Mouse (Mus musculus) kidney, postnatal 14 days (tissue): ENCODE data around the gene Itsn1.

ENCODE experiments used
- DNase-seq: peaks from one replicate; pipeline ENCODE4 v3.0.0; 2022; ENCODE audit warnings: mixed read lengths

Gene Itsn1

DNA sequence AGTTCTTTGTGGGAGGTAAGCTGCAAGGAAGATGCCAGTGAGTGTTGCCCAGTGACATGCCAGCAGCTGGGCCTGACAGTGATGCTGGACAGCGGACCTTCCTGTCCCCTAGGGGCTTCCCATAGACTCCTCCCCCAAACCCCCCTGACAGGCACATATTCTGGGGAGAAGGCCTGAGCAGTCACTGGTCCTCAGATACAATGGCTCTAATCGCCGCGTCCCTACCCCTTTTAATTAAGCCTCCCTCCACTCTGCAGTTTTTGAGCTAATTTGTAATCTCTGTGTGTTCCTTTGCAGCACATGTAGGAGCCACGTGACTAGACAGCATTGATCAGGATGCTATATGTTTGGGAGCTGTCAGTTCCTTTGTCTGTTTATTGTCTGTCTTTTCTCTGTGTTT is 41.6 kb downstream of the Itsn1 start:
- no peak for DNase-seq

DNA sequence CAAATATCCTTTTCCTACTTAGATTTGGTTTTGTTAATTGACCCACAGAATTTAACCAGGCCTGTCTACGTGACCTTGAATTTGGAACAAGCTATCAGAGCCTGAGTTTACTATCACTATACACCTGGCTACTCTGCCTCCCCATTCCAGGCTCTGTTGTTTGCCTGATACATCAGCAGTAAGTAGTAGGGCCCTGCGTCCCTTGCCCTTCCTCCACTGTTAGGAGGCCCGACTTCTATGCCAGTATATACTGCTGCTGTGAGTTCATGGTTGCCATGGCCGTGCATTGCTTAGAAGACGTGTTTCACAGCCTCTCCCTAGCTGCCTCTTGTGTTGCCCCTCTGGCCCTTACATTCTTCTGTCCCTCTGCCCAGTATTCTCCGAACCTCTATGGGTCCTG is 42.3 kb downstream of the Itsn1 start:
- no peak for DNase-seq

DNA sequence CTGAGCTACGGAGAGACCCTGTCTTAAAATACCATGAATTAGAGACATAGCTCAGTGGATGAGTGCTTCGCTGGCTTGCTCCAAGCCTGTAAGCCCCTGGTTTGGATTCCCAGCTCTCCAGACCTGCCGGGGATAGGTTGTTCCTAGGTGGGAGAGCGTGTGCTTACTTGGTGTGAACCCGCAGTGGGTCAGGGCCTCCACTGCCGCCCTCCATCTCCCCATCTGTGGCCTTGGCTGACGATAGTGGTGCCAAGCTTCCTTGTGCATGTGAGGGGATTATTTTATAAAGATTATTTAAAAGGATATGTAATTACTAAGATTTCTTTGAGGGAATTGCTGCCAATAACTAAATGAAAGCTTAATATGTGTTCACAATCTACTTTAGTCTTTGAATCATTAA is 43.5 kb downstream of the Itsn1 start:
- no peak for DNase-seq

DNA sequence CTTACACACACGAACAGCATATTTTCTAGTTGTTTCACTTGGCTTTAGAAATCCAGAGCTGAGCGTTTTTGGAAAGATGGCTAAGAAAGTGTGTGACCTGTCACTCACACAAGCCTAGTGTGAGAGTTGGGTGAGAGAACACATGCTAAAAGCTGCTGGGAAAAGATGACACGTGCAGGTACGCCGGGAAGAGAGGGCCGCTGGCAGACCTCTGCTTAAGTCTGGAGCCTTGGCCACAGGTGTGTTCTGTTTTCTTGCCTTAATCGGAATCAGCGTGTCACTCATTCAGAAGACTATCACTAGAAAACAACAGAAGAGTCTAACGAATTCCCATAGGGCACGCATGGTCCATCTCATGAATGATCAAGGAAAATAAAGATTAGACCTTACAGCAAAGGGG is 50.5 kb downstream of the Itsn1 start:
- no peak for DNase-seq

DNA sequence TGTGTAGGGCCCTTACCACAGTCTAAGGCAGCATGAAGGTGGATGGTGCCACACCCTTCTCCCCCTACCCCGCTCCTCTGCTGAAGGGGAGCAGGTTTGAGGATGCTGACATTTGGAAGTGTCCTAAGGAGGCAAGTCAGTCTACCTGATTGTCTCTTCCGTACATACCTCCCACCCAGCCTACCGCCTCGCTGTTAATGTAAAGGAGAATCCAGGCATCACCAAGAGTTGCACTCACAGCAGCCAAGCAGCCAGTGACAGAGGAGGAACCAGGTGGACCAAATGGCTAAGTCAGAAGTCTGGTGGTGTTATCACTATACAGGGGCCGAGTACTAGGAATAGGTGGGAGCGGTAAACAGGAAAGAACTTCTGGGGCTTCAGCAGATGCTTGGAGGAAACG is 51.1 kb downstream of the Itsn1 start:
- DNase-seq = no peak

DNA sequence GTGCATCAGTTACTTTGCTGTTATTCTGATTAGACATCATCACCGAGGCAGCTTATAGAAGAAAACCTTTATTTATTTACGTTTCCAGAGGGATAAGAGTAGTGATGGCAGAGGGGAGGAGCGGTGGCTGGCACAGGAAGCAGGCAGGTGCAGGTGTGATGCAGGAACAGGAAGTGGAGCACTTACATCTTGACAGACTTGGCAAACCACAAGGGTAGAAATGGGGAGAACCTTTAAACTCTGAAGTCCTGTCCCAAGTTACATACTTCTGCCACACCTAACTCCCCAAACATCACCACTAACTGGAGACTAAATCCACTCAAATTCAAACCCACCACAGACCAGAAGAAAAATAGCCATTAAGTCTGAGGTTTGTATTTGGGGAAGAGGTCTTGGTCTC is 51.7 kb downstream of the Itsn1 start:
- DNase-seq = no peak

DNA sequence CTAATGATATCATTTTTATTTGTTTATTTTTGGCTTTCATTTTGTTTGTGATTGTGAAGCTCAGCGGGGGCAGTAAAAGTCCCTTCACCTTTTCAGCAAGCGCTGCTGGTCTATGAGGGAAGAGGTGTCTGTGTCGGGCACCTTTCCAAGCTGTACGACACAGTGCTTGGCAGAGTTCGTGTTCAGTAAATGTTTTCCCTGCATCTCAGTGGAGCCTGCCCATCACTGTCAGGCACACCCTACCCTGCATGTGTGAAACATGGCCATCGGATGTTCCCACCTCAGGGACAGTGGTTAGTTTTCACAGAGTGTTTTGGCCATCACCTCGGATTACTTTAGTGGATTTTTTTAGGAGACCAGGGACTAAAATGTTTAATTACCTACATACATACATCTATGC is 54.1 kb downstream of the Itsn1 start:
- no peak for DNase-seq

DNA sequence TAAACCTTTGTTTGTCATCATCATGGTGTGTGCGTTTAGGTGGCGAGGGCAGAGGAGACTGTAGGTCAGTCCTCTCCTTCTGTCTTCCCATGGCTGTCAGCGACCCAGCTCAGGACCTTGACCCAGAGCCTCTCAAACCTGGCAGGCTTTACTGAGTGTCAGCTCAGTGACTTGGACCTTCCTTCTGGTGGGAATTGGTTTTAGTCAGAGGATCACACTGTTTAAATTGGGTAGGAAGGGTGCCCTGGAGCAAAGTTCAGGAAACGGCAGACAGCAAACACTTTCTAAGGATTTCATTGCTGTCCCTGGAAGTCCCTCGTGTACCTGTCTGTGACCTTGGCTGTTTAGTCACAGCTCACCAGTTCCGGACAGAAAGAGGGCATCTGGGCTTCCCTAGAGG is 55.2 kb downstream of the Itsn1 start:
- DNase-seq = peak; percentile 36

DNA sequence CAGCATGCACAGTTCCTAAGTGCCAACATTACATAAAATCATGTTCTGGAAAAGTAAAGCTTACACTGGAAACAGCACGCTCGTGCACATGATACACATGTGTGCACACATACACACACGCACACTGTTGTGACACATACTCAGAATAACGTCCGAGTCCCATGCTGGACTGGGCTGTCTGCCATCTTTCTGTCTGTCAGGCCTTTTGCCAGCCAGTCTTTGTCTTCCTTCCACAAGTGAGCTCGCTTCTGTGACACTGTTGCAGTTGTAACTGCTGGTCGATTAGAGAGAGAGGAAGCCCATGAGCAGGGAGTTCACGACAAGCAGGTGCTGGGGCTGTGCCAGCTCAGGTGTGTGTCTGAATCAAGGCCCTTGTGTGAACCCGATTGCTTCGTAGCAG is 57.3 kb downstream of the Itsn1 start:
- peak; percentile 55 for DNase-seq

DNA sequence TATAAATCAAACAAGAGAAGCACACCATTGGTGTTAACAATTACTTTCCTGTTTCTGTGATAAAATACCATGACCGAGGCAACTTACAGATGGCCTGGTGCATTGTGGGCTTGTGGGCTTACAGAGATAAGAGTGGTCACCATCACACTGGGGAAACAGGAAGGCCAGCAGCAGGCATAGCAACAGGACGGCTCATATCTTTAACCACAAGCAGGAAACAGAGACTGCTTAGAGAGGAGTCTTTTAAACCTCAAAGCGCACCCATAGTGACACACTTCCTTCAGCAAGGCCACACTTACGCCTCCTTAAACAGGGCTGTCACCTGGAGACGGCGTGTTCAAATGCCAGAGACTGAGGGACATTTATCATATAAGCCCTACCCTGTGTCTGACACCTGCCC is 60.6 kb downstream of the Itsn1 start:
- no peak for DNase-seq

DNA sequence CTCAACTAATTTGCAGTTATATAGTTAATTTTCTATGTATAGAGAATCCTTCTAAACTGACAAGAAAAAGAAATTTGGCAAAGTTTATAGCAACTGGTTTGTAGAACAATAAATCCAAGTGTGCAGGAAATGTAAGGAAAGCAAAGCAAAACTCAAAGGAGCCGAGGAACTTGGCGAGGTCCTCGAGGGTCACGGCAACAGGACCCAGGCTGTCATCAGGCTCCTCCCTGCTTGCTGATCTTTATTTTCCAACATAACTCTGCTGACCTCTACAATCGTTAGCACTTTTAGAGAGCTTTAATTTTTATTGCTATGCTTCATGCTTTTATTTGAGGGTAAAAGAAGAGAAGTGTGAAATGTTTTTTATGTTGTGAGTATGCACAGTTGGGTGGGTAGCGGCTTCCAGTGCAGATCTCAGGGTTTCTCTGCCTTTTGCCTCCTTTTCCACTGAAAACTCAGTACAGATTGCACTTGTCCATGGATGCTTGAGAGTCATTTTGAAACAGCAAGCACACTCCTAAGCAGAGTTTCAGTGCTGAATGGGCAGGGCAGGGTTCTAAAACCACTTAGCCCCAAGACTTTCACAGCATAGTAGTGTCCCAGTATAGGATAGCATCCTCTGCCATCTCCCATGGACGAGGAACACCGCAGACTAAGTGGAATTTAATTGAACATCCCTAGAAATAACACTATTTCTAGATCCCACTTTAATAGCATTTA is 63.6 kb downstream of the Itsn1 start:
- peak; percentile 61 for DNase-seq

DNA sequence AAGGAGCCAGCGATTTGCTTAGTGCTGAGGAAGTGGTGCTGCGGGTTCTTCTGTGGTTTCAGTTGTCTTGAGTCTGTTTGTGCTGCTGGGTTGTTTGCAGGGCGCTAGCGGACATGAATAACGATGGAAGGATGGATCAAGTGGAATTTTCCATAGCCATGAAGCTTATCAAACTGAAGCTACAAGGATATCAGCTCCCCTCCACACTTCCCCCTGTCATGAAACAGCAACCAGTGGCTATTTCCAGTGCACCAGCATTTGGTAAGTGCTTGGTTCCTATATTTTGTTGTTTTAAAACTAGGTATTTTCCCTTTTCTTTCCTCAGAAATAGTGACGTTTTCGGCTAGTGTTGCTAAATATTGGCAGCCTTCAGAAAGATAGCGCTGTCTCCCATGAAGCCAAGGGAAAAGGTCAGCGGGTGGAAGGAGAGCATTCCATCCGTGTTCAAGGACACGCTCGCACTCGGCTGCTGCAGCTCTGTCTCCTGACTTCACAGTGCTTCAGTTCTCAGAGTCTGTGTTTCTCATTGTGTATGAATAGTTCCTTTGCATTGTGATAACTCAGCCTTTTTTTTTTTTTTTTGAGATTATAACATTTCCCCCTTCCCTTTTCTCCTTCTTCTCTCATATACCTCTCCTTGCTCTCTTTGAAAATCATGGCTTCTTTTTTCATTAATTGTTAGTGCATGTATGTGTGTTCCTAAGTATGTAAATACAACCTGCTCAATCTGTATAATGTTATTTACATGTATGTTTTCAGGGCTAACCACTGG is 64.6 kb downstream of the Itsn1 start:
- peak; percentile 36 for DNase-seq

DNA sequence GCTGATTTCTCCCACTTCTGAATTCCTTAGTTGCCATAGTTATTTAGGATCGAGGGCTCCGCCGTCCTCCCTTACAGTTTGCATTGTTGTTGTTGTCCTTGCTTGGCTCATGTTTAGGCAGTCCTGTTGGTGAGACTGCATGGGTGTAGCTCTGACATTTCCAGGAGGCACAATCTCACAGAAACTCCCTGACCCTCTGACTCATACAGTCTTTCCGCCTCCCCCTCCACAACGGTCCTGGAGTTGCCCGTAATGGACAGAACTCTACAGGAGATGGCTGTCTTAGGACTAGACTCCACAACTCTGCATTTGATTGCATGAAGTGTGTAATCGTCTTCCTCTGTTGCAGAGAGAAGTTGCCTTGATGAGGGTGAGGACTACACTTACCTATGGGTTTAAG is 65.2 kb downstream of the Itsn1 start:
- no peak for DNase-seq

DNA sequence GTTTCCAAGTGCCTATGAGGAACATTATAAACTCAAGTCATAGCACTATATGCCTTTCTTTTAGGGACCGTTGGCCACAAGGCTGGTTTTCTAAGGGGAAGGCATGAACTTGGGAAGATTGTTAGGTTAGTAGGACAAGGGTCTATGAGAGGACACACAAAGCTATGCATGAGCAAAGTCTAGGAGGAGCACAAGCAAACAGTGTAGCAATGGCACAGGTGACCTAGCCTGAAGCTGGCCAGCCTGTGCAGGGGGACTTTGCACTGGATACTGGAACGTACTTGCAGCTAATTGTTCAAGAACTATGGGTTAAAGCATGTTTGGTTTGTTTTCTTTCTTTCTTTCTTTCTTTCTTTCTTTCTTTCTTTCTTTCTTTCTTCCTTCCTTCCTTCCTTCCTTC is 66.0 kb downstream of the Itsn1 start:
- no peak for DNase-seq

DNA sequence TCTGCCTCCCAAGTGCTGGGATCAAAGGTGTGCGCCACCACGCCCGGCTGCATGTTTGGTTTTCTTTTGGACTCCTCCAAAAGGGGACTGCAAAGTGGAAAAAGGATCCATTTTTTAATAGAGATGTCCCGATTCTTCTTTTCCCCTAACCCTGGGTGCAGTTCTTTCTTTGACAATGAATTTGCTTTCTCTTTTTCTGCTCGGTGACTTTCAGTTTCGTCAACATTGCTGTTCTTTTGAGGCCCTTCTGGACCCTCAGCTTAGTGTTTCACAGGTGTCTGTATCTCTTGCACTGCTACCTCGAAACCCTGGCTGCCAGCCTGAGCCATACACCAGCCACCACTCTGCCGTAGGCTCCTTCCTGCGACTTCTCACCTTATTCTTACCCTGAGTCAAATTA is 66.5 kb downstream of the Itsn1 start:
- DNase-seq = no peak

DNA sequence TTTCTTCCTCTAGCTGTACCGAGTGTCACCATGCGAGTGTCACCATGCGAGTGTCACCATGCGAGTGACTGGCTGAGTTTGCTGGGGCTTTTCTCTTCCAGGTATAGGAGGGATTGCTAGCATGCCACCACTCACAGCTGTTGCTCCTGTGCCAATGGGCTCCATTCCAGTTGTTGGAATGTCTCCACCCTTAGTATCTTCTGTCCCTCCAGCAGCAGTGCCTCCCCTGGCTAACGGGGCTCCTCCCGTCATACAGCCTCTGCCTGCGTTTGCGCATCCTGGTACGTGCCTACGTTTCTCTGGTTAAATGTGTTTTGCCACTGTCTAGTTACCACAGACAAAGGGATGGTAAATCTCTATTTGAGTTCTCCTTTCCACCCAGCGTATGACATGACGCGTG is 72.3 kb downstream of the Itsn1 start:
- DNase-seq = no peak

DNA sequence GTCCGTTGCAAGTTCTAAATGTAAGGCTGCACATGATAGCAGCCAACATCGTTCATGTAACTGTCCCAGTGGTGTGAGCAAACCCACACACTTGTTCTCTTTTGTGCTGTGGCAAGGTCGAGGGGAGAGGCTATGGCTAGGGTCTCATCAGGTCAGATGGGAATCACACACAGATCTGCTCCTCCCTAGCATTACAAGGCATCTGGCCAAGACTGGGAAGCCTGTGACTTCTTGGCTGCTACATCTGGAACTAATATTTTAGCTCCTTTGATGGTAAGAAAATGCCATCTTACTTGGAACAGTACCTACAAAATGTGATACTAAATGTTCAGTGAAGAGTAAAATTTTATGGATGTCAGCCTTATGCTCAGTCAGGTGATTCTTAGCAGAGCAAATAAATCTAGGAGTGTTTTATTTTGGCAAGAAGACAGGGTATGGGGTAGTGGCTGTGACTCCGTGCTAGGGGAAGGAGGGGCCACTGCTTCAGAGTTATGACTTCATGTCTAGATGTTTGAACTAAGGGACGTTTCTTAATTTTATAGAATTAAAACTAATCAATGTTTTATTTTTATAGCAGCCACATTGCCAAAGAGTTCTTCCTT is 73.5 kb downstream of the Itsn1 start:
- no peak for DNase-seq

DNA sequence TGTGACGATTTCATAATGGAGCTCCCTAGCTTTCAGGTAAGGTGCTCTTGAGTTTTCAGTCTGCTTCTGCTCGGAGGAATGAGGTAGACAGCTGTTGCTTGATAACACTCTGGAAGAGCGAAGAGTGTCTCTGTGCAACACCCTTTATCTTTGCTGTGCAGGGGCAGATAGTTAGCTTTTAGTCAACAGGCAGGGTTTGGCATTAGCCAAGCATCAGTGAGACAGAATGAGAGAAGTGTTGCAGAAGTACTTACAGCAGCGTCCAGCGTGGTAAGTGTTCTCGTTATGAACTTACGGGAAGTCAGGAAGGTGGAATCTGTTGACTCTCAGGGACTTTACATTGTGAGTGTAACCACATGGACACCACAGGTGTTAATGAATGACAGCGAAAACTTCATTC is 75.3 kb downstream of the Itsn1 start:
- DNase-seq = no peak

DNA sequence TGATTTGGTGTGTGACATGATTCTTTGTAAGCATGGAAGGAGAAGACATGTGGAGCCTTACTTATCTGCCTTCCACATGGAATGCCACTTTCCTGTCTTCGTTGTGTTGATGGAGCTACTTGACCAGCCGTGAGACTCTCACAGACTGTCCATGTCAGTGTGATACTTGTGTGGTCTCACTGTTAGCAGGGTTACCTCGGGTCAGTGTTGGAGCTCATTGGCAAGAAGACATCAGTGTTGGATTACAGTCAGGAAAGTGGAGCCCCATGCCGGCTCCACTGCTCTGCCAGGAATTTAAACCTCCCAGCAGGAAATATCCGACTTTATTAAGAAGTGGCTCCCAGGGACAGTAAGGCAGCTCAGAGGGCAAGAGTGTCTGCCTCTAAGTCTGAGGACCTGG is 75.8 kb downstream of the Itsn1 start:
- no peak for DNase-seq

DNA sequence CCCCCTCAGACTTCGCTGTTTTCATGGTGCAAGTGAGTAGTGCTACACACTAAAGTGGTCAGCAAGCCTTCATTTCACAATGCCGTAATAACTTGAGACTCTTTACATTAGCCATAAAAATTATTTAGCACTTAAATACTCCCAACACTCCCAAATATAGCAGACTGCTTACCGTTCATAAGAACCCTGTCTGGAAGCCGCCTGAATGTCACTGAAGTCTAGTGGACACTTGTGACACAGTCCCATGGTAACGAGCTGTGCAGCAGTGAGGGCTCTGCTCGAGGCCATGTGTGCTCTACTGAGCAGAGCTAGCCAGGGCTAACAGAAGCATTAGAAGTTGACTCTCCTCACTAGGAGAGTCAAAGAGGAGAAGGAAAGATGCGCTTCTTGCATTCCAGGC is 81.2 kb downstream of the Itsn1 start:
- DNase-seq = no peak

DNA sequence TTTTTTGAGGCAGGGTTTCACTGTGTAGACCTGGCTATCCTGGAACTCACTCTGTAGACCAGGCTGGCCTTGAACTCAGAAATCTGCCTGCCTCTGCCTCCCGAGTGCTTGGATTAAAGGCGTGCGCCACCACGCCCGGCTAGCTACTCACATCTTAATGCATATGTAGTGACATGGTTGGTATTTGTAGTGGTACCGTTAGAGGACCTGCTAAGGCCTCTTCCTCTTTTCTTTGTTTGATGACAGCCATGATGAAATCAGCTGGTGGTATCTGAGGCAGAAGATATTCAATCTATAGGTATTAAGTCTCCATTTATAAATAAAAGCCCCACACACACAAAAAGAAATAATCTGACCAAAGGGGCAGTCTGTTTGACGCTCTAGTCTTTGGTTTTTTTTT is 82.3 kb downstream of the Itsn1 start:
- DNase-seq = no peak

DNA sequence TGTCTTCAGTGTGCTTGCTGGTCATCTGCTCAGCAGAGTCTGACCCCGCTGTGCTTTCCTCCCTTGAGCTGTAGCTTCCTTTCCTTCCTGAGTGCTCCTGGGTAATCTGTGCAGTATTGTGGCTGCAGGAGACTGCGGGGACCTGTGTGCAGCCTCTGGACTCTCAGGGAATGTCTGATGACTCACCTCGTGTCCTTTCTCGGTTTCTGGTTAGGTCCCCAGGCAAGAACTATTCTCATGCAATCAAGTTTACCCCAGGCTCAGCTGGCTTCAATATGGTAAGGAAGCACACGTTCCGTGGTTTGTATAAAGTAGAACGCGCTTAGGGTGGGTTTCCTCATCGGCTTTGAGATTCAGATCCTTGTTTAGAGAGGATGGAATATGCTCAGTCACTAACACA is 82.8 kb downstream of the Itsn1 start:
- DNase-seq = no peak

DNA sequence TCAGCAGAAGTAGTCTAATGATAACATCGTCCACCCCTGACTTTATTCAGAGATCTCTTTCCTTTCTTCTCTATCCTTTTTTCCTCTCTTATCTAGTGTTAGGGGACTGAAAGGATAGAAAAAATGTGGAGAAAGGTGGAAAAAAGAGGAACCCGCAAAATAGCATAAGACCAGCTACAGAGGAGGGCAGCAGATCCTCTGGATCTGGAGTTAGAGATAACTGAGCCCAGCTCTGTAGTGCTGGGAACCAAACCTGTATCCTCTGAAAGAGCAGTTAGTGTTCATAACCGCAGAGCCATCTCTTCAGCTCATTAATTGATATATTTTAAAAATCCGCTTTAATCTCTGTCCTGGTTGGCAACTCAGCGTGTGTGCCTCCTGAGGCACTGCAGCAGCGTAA is 84.5 kb downstream of the Itsn1 start:
- no peak for DNase-seq

DNA sequence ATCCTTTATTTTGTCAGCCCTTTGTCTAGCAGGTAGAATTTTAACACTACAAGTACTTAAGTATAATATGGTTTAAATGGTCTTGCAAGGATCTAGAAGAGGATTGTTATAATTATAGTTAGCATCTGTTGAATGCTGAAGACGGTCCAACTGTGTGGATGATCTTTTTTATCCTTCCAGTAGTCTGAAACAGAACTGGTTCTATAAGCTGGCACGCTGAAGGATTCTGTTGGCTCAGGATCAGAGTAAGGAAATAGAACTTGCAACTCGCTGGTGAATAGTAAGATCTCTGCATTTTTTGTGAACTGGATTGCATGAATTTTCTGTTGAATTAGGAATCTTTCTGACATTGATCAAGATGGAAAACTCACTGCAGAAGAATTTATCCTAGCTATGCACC is 86.0 kb downstream of the Itsn1 start:
- no peak for DNase-seq
